Mouse (Mus musculus): ENCODE results near the gene Kbtbd12.

- no peak for TF ChIP-seq EP300 (IDR thresholded peaks at IDR 0.05; ENCODE audit: low read depth)
- TF ChIP-seq CTCF (IDR thresholded peaks at IDR 0.05; ENCODE audit: low read depth) = no peak
These were observed 15.8 kb downstream of the Kbtbd12 start for GRCm38 (mm10) chr6:88621816-88622481.
